Mouse (Mus musculus): ENCODE results near the gene Tpra1.
A peak's percentile ranks its signal among the peaks of the same experiment; 100 is the strongest.

Tpra1 gene

DNA sequence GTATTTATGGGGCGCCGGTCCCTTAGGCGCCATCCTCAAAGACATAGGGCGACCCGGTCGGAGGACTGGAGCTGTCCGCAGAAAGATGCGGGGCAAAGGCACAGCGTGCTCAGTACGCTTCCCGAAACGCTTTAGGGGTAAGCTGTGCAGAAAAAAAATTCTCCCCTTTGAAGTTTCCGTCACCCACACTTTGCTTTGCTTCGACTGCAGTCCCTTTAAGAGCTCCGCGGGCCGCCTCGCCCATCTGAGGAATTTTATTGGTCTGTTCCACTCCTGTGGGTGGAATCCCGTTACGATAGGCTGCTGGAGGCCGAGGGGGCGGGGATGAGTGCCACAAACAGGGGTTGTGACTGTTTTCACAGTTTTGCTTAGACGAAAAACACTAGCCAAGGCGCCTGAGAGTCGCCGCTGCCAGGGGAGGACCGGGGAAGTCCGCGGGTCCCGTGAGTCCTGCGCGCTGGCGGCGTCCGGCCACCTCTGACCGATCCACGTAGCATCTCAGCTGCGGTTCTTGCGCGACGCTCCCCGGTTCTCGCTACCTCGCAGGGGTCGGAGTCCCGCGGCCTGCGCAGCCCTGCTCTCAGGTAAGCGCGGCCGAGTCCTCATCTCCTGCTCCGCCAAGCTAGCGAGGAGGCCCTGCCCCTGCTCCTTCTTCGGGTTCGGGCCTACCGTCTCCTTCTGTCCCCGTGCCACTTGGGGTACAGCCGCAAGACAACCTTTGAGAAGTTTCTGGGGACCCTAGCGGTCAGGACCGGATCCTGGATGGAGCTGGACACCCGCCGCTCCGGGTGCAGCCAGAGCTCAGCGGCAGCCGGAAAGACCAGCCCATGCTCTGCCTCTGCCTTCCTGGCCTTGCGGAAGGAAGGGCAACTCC lies at the start of gene Tpra1:
Tpra1 (plus strand) TSS at position 305 of the 874 bp plus-strand sequence.
- peak; percentile 85 to 87 for DNase-seq

DNA sequence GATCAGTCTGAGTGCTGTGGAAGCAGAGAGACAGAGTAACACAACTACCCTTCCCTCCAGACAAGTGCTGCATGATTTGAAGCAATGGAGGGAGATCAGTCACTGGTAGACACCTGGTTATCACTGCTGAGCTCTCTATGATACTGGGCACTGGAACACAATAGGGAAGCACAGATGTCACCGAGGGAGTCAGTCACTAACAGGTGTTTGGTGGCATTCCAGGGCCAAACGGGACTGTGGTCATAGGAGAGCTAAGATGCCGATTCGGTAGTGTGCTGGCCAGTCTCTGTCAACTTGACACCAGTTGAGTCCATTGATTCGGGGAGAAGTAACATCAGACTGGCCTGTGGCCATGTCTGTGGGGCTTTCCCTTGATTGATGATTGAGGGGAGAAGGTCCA lies 47.5 kb upstream of the Tpra1 start:
- no peak for DNase-seq

DNA sequence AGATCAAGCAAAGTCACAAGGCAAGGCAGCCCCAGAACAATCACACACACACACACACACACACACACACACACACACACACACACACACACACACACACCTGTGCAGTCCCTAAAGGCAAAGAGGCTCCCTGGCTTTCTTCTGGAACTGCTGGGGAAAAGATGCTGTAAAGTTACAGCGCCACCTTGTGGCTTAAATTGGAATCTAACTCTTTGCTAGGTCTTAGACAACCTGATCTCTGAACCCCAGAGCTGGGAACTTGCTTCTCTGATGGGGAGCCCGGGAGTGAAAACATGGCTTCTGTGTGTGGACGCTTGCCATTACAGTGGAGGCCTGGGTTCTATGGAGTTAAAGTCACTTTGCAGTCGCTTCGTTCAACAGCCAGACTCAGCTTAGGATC lies 46.4 kb upstream of the Tpra1 start:
- DNase-seq: peak in 1 of 2 experiments; percentile 54

DNA sequence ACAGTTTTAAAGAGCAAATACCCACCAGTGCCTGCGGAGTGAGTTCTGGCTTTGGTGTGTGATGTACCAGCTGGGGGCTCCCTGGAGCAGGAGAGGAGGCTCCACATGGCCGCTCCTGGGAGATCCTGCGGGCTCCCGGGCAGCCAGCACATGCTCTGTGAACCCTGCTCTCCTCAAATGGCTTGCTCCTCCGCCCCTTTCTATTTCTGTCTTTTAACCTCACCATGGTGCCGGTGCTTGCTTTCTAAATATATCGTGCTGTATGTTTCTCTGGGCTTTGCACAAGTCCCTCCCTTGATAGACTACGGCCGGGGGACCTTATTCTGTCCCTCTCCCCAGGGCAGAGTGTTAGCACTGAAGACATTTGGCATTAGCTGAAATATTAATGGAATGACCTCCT lies 44.8 kb upstream of the Tpra1 start:
- DNase-seq: no peak

DNA sequence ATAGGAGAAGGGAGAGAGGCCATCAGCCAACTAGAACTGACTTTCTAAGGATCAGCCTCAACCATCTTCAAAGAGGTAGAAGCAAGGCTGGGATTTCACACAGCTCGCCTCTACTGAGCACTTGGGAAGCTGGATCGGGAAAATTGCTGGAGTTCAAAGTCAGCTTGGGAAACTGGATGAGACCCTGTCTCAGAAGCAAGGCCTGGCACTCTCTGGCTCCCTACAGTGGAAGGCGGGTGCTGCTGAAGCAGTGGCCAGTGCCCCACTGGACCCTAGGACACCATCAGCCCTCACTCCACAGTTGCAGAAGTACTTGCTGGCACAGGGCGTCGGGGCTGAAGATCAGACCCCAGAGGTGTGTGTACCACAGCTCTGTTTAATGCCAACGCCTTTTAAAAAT lies 44.2 kb upstream of the Tpra1 start:
- no peak for DNase-seq

DNA sequence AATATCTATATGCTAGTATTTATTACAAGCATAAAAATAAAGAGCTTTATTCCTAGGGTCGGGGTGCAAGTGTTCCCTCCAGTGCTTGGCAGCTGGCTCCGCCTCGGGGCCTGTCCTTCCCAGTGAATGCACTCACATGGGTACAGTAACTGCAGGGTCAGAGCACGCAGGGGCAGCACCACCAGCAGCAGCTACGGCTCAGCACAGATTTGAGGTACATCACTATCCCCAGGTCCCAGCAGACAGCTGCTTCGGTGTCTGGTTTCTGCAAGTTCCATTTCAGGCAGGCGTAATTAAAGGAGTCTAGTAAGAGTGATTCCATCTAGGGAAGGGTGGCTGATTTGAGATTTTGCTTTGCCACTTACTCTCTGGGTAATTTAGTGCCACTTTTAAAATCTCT lies 43.7 kb upstream of the Tpra1 start:
- no peak for DNase-seq

DNA sequence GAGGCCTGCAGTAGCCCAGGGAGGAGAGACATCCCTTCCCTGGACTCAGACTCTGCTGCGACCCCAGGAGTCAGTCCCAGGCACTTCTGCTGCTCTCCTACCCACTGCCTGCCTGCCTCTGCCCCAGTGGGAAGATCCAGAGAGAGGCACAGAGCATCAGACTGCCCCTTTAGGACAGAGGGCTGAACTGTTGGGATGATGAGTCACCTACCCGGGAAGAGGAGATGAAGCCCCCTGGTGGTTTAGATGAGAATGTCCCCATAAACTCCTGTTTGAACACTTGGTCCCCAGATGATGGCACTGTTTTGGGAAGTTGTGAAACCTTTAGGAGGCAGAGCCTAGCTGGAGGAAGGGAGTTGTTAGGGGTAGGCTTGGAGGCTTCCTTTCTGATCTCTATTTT lies 41.1 kb upstream of the Tpra1 start:
- no peak for DNase-seq

DNA sequence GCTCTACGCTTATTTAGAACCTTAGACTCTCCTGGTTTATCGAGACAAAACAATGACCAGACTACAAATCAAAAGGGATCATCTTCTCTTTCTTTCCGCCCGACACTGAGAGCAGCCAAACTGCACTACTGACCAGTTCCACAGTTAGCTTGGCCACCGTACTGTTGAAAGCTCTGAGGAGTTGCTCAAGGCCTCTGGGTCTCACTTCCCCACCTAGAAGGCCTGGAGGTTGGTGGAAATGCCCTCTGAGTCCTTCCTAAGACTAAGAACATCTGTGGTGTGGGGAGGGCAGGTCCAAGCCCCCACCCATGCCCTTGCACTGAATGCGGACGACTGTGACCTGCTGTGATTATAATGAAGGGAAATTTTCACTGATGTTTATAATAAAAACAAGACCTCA lies 36.3 kb upstream of the Tpra1 start:
- no peak for DNase-seq

DNA sequence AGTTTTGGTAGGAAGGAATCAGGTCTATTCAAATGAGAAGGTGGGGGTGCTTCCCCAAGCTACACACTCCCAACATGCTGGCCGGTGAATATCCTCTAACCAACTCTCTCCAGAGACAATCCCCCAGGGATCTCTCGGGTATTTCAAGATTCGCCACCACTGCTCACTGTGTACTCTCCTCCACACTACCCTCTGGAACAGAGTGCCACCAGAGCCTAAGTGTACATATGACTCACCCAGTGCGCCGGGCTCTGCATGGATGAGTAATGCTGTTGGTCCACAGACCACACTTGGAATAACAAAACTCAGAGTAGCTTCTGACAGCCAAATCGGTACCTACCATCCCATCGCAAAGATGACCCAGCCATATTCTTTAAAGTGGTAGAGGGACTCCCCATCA lies 32.6 kb upstream of the Tpra1 start:
- DNase-seq: no peak

DNA sequence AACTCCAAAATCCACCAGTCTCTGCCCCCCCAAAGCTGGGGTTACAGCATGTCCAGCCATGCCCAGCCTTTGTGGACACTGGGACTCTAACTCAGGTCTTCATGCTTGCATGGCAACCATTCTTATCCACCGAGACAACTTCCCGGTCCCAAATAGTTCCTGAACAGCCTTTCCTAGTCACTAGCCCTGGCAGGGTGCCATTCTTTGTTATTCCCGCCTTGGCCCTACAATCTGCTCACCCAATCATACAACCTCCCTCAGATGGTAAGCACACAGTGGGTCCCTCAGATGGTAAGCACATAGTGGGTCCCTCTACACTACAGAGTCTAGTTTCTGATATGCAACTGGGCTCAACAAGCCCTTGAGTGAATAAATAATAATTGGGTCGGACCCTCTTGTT lies 31.5 kb upstream of the Tpra1 start:
- no peak for DNase-seq

DNA sequence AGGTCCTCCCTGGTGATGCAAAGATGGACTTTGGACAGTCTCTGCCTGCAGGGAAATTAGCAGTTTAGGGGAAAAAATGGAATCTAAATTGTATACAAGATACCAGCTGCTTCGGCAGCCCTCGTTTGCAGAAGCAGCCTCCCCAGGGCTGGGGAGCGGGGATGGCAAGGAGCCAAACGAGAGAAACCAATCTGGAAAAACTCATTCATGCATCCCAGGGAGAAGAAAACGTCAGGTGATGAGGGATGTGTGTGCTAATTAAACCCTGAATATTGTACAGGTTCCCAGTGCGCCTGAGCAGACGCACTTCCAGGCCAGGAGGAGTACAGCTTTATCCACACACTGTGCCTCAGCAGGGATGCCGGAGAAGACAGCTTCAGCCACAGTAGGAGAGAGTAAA lies 30.5 kb upstream of the Tpra1 start:
- no peak for DNase-seq

DNA sequence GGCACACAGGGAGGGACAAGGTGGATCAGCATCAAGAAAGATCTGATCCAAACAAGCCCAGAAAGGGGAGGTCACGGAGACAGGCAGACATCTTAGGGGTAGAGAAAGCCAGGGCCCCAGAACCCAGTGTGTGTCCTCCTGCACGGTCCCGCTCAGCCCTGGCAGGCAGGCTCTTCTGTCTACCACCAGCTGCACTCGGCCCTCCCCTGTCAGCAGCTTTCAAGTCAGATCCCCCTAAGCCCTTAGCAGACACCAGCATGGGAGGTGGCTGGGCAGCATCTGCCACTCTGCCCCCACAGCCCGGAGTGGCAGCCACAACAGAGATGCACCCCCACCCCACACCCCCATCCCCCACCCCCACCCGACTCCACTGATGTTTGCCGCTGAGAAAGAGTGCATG lies 29.2 kb upstream of the Tpra1 start:
- no peak for DNase-seq

DNA sequence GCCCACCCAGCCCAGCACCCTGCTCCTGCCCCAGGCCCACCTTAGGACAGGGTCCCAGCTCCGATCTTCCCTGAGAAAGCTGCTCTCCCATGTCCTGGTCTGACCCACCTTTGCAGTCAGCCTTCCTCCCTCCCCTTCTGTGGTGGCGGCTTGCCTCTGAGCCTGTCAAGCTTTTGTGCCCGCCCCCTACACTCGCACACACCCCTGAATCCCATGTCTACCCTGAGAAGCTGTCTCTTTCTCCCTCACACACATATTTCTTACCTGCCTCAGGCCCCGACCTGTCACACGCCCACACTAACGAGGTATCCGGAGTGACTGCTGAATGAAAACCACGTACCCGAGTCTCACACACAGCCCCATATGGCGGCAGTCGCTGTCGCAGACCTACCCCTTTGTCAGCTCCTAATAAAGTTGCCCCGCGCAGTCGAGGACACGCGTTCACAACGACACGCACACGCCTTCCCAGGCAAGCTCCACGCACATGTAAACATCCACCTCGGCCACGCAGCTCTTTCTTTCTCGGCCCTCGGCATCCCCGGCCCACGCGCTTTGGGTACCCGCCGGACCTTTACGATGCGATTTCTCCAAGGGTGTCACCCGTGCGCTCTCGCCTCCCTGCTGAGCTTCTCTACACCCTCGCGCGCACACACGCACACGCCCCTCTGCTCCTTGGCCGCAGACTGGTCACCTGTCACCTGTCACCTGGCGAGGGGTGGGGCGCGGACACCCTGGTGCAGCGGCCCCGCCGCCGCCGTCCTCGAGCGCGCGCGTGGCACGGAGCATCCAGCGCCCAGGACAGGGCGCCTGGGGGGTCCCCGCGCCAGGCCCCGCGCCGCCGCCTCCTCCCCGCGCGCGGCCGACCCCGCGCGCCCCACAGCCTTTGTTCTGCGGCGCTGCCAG lies 27.8 kb upstream of the Tpra1 start:
- no peak for DNase-seq

DNA sequence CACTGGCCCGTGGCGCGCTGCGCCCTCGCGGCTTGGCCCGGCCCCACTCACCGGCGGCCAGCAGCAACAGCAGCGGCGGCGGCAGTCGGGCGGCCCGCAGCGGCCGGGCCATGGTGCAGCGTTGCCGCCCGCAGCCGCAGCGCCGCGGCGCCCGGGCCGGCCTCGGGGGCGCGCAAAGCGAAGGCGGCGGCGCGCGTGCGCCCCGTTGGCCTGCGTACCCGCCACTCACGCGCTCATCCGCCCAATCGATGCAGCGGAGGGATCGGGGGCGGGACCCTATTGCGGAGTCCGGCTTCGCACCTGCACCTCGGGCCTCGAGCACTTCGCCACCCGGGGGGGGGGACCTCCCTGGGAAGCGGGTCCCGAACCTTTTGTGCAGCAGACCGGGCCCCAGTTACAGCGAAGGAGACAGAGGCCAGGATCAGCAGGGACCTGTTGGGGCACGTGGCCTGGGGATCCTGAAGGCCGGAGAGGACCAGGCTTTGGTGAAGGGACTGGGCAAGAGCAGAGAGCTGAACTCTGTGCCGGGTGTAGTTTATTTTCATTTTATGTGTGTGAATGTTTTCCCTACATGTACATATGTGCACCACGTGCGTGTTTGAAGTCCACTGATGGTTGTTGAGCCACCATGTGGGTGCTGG lies 27.1 kb upstream of the Tpra1 start, which contains the start of gene Podxl2:
Podxl2 (minus strand) TSS at position 177 of the 641 bp plus-strand sequence.
- DNase-seq: no peak

DNA sequence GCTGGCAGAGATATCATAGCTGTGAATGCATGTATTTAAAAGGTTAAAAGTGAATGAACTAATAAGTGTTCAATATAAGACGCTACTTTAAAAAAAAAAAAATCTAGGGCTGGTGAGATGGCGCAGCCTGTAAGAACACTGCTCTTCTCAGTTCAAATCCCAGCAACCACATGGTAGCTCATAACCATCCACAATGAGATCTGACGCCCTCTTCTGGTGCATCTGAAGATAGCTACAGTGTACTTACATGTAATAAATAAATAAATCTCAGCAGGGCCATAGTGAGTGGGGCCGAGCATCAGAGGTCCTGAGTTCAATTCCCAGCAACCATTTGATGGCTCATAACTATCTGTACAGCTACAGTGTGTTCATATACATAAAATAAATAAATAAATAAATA lies 22.6 kb upstream of the Tpra1 start:
- DNase-seq: no peak

DNA sequence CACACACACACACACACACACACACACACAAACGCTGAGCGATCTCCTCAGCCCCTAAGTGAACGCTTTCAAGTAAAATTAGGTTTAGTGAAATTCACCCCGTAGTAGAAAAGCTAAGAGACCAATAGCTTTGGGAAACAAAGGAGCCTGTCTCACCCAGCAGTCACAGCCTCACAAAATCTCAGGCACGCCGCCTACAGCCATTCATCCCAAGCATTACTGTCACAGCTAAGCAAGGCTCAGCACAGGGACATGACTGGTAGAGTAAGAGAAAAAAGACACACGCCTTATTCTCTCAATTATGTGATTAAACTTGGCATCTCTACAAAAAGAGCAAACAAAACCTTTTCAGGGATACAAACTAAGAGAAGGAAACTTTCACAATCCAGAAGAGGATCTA lies 20.7 kb upstream of the Tpra1 start:
- no peak for DNase-seq

DNA sequence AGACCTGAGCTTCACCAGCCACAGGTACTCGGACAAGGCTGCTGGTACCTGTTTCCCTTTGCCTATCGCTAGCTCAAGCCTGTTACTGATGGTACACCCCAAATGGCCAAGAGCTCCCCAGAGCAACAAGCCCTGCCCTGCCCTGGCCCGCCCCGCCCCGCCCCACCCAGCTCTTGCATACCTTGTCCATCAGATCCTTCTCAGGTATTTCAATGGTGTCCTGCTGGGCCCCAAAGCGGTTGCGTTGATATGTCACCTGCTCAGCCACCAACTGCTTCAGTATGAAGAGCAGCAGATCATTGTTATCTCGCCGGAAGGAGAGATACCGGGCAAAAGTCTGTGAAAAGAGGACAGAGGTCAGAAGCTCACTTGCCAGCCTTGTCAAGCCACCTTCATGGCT lies 17.9 kb upstream of the Tpra1 start:
- DNase-seq: no peak

DNA sequence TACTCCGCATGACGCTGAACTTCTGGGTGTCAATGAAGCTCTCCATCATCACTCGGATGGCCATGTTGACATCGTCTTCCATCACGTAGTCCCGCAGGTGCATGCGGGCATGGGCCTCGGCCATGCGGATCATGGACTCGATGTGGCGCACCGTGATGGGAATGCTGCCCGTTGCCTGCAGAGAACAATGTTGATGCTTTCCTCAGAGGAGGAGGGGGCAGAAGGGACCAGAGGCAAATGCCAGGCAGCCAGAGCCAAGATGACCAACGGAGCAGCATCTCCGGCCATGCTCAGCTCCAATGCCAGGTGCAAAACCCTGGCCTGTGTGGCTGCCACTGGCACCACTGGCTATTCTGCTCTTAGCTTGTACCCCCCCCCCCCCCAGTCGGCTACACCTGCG lies 17.4 kb upstream of the Tpra1 start:
- no peak for DNase-seq

DNA sequence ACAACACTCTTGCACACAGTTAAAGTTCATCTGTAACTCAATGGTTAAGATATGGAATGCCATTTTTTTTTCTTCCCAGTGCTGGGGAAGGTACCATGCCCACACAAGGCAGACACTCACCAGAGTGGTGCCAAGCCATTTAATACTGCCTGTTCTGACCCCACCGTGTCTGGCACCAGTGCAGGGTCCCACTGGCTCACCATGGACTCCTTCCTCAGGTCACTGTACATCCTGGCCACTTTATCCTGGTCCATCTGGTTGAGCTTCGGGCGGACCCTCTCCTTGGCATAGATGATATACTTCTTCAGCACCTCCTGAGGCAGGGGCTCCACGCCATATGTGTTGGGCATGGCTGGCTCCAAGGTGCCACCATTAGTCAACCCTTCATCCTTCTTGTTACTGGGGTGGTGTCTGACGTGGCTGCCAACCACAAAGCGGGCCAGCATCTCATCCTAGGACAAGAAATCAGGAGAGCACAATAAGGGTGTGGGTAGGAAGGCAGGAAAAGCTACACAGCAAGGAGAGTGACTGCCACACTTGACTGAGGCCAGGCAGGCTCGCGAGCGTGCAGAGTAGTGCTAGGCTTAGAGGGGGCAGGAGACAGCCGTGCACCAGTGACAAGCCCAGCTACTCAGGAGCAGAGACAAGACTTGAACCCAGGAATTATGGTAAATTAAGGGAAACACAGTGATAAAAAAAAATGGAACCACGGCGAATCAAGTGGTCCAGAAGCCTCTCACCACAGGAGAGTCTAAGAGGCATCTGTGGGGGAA lies 16.2 kb upstream of the Tpra1 start:
- DNase-seq: no peak

DNA sequence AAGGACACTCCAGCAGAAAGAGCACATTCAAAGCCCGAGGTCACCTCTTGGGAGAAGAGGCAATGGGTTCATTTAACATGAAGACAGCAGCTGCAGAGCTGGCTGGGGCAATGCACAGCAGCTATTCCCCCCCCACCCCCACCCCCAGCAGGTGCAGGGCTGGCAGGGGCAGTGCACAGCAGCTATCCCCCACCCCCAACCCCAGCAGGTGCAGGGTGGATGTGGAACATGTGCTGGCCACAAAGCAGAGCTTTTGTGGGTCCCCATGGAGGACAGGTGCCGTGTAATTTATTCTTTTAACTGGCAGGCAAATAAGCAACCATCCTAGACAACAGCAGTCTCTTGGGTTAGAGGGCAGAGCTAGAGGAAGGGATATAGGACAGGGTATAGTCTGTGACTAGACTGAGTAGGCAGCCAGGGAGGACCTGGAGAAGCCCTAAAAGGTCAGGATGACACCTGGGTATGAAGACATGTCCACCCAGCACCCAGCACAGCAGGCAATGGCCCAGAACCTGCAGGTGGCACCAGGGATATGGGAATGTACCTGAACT lies 15.6 kb upstream of the Tpra1 start:
- no peak for DNase-seq

DNA sequence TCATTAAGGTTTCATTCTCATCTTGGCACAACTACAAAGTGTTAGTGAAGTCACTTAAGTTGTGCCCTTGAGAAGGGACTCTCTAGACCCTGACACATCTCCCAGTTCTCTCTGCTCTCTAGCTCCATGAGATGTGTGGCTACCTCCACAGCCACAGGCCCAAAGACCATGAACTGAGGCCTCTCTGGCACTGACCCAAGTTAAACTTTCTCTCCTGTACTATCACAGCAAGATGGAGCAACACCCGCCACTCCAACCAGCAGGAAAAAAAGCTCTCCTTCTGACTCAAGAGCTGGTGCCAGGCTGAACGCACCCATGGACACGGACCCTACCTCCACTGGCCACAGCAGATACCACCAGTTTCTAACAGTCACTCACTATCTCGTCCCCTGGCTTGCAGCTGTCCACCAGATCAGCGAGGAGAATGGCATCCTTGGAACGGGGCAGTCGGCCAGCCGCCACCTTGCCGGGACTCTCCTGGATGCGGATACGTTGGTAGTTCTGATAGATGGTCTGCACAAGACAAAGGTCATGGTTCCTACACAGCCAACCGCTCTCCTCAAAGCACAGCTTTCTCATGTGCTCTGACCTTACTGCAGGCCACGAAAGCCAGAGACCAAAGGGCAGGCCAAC lies 12.5 kb upstream of the Tpra1 start:
- no peak for DNase-seq

DNA sequence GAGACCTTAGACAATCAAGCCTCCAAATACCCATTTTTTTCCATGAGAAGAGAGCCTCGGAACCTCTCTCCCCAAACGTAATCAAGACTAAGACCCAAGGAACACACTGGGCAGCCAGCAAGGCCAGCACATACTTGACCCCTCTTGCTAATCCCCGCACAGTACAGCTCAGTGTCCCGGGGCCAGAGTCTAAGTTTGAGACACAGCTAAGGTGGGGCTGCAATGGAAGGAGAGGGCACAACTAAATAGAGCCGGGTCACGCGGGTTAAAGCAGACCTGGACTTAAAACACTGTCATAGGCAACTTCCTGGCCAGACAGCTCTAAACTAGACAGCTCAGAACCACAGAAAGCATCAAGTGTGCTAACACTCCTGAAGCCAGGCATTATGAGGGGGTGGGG lies 11.2 kb upstream of the Tpra1 start:
- DNase-seq: no peak
